Mouse (Mus musculus) fat pad, adult 2 months (tissue): Measurements from ENCODE around the gene Tmem254c.
"Not testable (repeated sequence)": the region's sequence is repeated elsewhere in the genome, so short reads cannot be mapped to it uniquely, and the experiment has no call there.

Experiments
- DNase-seq: peaks from one replicate; pipeline ENCODE4 v3.0.0-alpha.2; 2011; ENCODE audit warnings: low read depth, low spot score; ENCODE audit errors: extremely low read depth

Tmem254c gene

GRCm38 (mm10) chr14:26067325-26067633, at the start of gene Tmem254c:
Gene Tmem254c, minus strand, starts transcription at chr14:26067355.
- not testable (repeated sequence) for DNase-seq

GRCm38 (mm10) chr14:26097622-26098021, 30.5 kb upstream of the Tmem254c start:
- DNase-seq = not testable (repeated sequence)

GRCm38 (mm10) chr14:26081997-26082396, 14.8 kb upstream of the Tmem254c start, which contains the start of gene Cphx3:
Gene Cphx3, plus strand, starts transcription at chr14:26082297.
- not testable (repeated sequence) for DNase-seq

GRCm38 (mm10) chr14:26081216-26081615, 14.1 kb upstream of the Tmem254c start, which contains the start of gene Cphx2:
Gene Cphx2, plus strand, starts transcription at chr14:26081516.
- not testable (repeated sequence) for DNase-seq

GRCm38 (mm10) chr14:26076620-26077390, 9.7 kb upstream of the Tmem254c start:
- DNase-seq = not testable (repeated sequence)

- not testable (repeated sequence) for DNase-seq
These were observed 406 bp downstream of the Tmem254c start for GRCm38 (mm10) chr14:26066574-26067324.

- not testable (repeated sequence) for DNase-seq
These were observed 7.8 kb downstream of the Tmem254c start for GRCm38 (mm10) chr14:26059362-26059761.

GRCm38 (mm10) chr14:26058184-26058583, 9.0 kb downstream of the Tmem254c start:
- not testable (repeated sequence) for DNase-seq

GRCm38 (mm10) chr14:26048767-26049166, 18.4 kb downstream of the Tmem254c start:
- not testable (repeated sequence) for DNase-seq

GRCm38 (mm10) chr14:26047026-26047425, 20.1 kb downstream of the Tmem254c start:
- not testable (repeated sequence) for DNase-seq

- DNase-seq = not testable (repeated sequence)
These were observed 22.1 kb downstream of the Tmem254c start for GRCm38 (mm10) chr14:26045007-26045406.

GRCm38 (mm10) chr14:26042611-26043010, 24.5 kb downstream of the Tmem254c start, which contains the start of gene Gm9780:
Gene Gm9780, minus strand, starts transcription at chr14:26042711.
- not testable (repeated sequence) for DNase-seq

GRCm38 (mm10) chr14:26035439-26035838, 31.7 kb downstream of the Tmem254c start:
- not testable (repeated sequence) for DNase-seq

GRCm38 (mm10) chr14:26034364-26034763, 32.8 kb downstream of the Tmem254c start:
- not testable (repeated sequence) for DNase-seq

GRCm38 (mm10) chr14:26025653-26026052, 41.5 kb downstream of the Tmem254c start:
- DNase-seq = not testable (repeated sequence)

- DNase-seq = not testable (repeated sequence)
These were observed 44.3 kb downstream of the Tmem254c start for GRCm38 (mm10) chr14:26022831-26023230.

GRCm38 (mm10) chr14:26021555-26021954, 45.6 kb downstream of the Tmem254c start:
- DNase-seq = not testable (repeated sequence)

- not testable (repeated sequence) for DNase-seq
These were observed 50.7 kb downstream of the Tmem254c start for GRCm38 (mm10) chr14:26016414-26016813.
